Mouse (Mus musculus) gastrocnemius, postnatal 10 days (tissue): ENCODE measurements around the gene Srf. TPM values are rescaled to one million over a fixed set of nuclear protein-coding genes. Genes with fewer than 3 reads are reported as not detected.

Source experiments
- DNase-seq: peaks from one replicate; pipeline ENCODE4 v3.0.0; 2021; ENCODE audit warnings: mixed read lengths
- microRNA-seq, 2 experiments: library from miRNA; unstranded; fragments of <30 nt; microRNA quantifications; one replicate each; pipeline ENCODE4 v1.2.0; 2021
- total RNA-seq, 2 experiments: library from RNA; stranded (reverse); gene quantifications; 2 replicates each; pipeline ENCODE4 v1.2.3; 2021

Srf gene
- total RNA-seq, 2 experiments from 2014 or later: 66.9 to 75.5 TPM

GRCm38 (mm10) chr17:46519971-46520370 is 36.0 kb downstream of the Srf start:
- no peak for DNase-seq

- no peak for DNase-seq
Observed at GRCm38 (mm10) chr17:46513329-46513728, 42.6 kb downstream of the Srf start.

- no peak for DNase-seq
Observed at GRCm38 (mm10) chr17:46511059-46511710, 44.8 kb downstream of the Srf start.

- no peak for DNase-seq
Observed at GRCm38 (mm10) chr17:46505617-46506016, 50.4 kb downstream of the Srf start.

- no peak for DNase-seq
Observed at GRCm38 (mm10) chr17:46503847-46504638, 51.9 kb downstream of the Srf start.

GRCm38 (mm10) chr17:46502775-46503174 is 53.2 kb downstream of the Srf start:
- DNase-seq: no peak

Small RNAs within 50 kb of the gene (microRNA-seq; reads per million reads assigned to microRNA genes)
- gene Mir6976: 0.25 to 2.5 reads per million in 2 experiments

Other genes starting within 250 kb of the Srf start
- 1 to 10 TPM; 3.5 to 4.2 TPM for gene Abcc10, start 227.8 kb downstream of the Srf start, total RNA-seq
- 10 to 100 TPM; 17.5 to 24.1 TPM for gene Zfp318, start 172.4 kb downstream of the Srf start, total RNA-seq
- 1 to 10 TPM; 1.9 to 2.0 TPM for gene Crip3, start 127.2 kb downstream of the Srf start, total RNA-seq
- under 1 TPM in 1 of 2 experiments, not detected in 1; 0.36 TPM for gene Slc22a7, start 117.7 kb downstream of the Srf start, total RNA-seq
- 1 to 10 TPM; 3.9 to 4.5 TPM for gene Ttbk1, start 68.5 kb downstream of the Srf start, total RNA-seq
- gene Dnph1, start 59.5 kb downstream of the Srf start, total RNA-seq: 1 to 10 TPM; 4.9 to 5.2 TPM
- 10 to 100 TPM; 11.3 to 11.5 TPM for gene Cul9, start 9.8 kb downstream of the Srf start, total RNA-seq
- 10 to 100 TPM; 12.6 to 19.3 TPM for gene Ptk7, start 73.3 kb upstream of the Srf start, total RNA-seq
- 10 to 100 TPM; 18.7 to 19.5 TPM for gene Klc4, start 89.8 kb upstream of the Srf start, total RNA-seq
- gene Mrpl2, start 90.1 kb upstream of the Srf start, total RNA-seq: 100 to 1,000 TPM; 101 to 117 TPM
- gene Cul7, start 94.2 kb upstream of the Srf start, total RNA-seq: 10 to 100 TPM; 39.8 to 50.5 TPM
- 10 to 100 TPM; 12.8 to 18.2 TPM for gene Rrp36, start 118.2 kb upstream of the Srf start, total RNA-seq
- 10 to 100 TPM; 70.0 to 81.0 TPM for gene Mea1, start 122.6 kb upstream of the Srf start, total RNA-seq
- gene Klhdc3, start 124.7 kb upstream of the Srf start, total RNA-seq: 100 to 1,000 TPM; 183 to 187 TPM
- 10 to 100 TPM; 37.0 to 40.6 TPM for gene Ppp2r5d, start 148.9 kb upstream of the Srf start, total RNA-seq
- 10 to 100 TPM; 10.7 to 13.3 TPM for gene Pex6, start 155.3 kb upstream of the Srf start, total RNA-seq
- under 1 TPM; 0.38 to 0.68 TPM for gene Gnmt, start 173.0 kb upstream of the Srf start, total RNA-seq
- gene Cnpy3, start 196.0 kb upstream of the Srf start, total RNA-seq: 10 to 100 TPM; 18.8 to 20.5 TPM
- under 1 TPM in 1 of 2 experiments, not detected in 1; 0.19 TPM for gene Ptcra, start 207.5 kb upstream of the Srf start, total RNA-seq
- gene 2310039H08Rik, start 216.5 kb upstream of the Srf start, total RNA-seq: 10 to 100 TPM; 45.1 to 47.5 TPM
- gene Rpl7l1, start 226.5 kb upstream of the Srf start, total RNA-seq: 10 to 100 TPM; 59.4 to 70.8 TPM